Mouse (Mus musculus): ENCODE results near the gene Lgals4.
A peak's percentile ranks its signal among the peaks of the same experiment; 100 is the strongest.

The Lgals4 gene

DNA sequence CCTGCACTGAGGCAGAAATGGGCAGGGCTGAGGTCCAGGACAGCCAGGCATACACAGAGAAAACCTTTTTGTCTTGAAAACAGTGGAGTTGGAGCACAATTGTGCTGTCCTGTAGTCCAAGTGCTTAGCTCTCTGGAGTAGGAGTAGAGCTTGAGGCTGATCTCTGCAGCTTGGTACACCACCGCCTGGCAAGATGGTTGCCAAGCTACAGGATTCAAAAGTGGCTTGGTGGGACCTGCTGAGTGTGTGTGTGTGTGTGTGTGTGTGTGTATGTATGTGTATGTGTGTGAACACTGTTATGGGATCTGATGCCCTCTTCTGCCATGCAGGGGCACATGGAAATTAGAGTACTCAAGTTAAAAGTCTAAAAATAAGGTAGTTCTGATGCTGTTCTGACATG, 11.1 kb upstream of the Lgals4 start:
- DNase-seq (ENCODE audit: inconsistent ontology term), result no peak

DNA sequence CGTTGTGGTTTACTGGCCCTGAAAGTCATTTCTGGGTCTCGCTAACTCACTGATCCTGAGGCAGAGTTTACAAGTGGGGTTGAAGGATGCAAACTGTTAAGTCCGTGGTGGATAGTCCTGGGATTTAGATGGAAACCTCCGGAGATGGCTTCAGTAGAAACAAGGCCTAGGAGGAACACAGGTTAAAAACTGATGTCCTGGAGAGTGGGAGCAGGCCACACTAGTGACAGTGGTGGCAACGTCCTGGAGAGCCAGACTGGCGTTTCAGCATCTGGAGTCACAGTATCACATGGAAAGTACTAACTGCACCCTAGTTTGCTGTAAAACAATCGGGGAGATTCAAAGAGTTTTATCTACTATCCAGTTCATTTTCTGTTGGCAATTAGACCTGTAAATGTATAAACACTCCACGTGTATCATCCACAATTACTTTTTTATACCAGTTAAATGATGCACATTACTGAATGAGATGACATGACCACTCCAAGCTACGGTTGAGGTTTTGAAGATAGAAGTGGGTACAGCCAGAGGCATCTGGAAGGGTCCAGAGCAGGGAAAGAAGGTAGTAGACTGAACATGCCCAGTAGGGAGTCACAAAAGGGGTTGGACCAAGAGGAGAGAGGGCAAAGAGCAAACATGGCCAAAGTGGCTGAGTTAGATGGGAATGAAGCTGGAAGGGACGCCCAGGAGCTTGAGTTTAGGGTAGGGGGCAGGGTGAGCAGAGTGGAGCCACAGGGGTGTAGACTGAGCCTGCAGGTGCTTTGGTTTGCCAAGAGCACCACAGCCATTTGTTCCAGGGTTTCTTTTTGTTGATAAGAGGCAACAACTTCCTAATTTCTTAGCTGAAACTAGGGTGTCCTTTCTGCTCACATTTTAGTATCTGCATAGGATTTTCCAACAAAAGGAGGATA, 10.4 kb upstream of the Lgals4 start:
- no peak for DNase-seq (ENCODE audit: inconsistent ontology term)

DNA sequence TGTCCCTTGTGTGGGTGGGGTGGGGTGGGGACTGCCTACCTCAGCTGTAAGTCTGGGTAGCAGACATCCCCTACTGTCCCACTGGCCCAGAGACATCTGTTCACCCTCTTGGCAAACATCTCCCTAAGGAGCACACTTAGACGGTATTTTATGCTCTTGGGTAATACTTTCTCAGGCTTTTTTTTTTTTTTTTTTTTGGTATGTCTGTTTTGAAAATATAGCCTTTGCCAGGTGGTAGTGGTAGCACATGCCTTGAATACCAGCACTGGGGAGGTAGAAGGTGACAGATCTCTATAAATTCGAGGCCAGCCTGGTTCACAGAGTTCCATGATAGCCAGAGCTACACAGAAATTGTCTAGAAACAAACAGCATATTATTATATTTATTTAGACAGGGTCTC, 9.7 kb upstream of the Lgals4 start:
- DNase-seq (ENCODE audit: inconsistent ontology term), result no peak

- DNase-seq (ENCODE audit: inconsistent ontology term), result peak; percentile 94
These were observed 8.5 kb upstream of the Lgals4 start, which contains the start of gene Ech1 for GRCm38 (mm10) chr7:28824941-28825685. Gene Ech1, plus strand, starts transcription at chr7:28825217.

DNA sequence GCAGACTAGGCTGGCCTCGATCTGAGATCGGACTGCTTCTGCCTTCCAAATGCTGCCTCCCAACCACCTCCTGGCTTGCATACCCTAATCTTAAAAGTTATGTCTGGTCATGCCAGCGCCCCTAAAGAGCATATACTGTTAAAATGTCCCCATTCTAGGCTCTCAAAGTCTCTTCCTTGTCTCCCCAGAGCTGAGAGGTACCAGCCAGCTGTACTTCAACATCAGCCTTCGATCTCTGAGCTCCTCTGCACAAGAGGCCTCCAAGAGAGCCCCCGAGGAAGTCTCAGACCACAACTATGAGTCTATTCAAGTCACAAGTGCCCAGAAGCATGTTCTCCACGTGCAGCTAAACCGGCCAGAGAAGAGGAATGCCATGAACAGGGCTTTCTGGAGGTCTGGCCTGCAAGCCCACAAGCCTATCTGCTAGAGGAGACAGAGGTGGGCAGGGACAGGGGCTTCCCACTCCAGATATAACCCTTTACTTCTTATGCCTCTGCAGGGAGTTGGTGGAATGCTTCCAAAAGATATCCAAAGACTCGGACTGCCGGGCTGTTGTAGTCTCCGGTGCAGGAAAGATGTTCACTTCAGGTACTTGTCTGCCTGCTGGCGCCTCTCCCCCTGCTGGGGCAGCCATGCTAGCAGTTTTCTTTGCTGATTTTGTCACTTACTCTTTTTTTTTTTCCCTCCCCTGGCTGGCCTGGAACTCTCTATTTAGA, 7.8 kb upstream of the Lgals4 start:
- no peak for DNase-seq (ENCODE audit: inconsistent ontology term)

- no peak for DNase-seq (ENCODE audit: inconsistent ontology term)
These were observed 7.3 kb upstream of the Lgals4 start for GRCm38 (mm10) chr7:28826402-28826772.

GRCm38 (mm10) chr7:28827338-28827737, 6.3 kb upstream of the Lgals4 start:
- DNase-seq (ENCODE audit: inconsistent ontology term), result peak; percentile 48

DNA sequence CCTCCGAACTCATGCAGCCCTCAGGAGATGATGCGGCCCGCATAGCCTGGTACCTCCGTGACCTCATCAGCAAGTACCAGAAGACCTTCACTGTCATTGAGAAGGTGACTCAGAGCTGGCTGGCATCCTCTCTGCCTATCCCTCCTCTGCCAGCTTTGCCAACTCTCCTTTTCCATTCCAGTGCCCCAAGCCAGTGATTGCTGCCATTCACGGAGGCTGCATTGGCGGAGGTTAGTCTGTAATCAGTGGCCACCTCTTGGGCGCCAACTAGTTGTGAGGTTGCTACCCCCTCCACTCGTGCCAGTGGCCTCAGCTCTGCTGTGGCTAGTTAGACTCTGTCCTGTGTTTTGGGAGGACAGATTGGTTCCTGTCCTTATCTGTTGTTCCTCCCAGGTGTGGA, 3.8 kb upstream of the Lgals4 start:
- DNase-seq (ENCODE audit: inconsistent ontology term), result no peak

- DNase-seq (ENCODE audit: inconsistent ontology term), result no peak
These were observed 2.7 kb upstream of the Lgals4 start for GRCm38 (mm10) chr7:28830981-28831380.

DNA sequence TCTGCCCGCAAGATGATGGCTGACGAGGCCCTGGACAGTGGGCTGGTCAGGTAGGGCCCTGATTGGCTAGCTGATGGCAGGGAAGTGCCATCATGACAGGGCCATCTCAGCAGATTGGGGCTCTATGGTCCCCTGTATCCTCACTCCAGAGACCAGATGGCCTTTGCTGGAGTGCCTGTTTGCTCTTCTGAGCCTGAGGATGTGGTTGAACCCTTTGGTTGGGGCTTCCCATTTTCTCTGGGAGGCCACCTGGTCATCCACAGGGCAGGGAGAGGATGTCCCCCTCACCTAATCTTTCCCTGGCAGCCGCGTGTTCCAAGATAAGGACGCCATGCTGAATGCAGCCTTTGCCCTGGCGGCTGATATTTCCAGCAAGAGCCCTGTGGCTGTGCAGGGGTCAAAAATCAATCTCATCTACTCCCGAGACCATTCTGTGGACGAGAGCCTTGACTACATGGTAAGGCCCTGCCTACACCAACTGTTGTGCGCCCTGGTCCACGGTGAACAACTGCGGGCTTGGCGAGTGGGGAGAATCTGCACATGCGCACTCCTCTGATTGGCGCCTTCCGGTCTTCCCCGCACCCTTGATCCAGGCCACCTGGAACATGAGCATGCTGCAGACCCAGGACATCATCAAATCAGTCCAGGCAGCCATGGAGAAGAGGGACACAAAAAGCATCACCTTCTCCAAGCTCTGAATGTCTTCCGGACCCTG, 2.1 kb upstream of the Lgals4 start:
- no peak for DNase-seq (ENCODE audit: inconsistent ontology term)

DNA sequence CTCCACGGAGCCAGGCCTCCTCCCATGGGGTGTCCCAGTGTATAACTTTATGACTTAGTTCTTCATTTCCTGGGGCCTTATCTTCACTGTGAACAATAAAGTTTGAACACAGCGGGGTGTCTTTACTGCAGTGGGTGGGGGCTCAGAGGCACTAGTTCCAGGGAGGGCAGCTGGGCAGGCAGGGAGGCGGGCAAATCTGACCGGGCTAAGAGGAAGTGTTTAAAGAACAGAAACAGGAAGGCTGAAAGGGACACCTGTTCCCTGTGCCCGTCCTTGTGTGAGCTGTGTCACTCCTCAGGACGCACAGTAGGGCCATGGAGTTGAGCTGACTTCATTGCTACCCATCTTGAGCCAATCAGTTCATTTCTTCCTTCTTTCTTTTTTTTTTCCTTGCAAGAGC, 1.5 kb upstream of the Lgals4 start:
- no peak for DNase-seq (ENCODE audit: inconsistent ontology term)

- DNase-seq (ENCODE audit: inconsistent ontology term), result no peak
These were observed 3.3 kb downstream of the Lgals4 start for GRCm38 (mm10) chr7:28836936-28837335.

- DNase-seq (ENCODE audit: inconsistent ontology term), result no peak
These were observed 4.7 kb downstream of the Lgals4 start for GRCm38 (mm10) chr7:28838331-28838730.

DNA sequence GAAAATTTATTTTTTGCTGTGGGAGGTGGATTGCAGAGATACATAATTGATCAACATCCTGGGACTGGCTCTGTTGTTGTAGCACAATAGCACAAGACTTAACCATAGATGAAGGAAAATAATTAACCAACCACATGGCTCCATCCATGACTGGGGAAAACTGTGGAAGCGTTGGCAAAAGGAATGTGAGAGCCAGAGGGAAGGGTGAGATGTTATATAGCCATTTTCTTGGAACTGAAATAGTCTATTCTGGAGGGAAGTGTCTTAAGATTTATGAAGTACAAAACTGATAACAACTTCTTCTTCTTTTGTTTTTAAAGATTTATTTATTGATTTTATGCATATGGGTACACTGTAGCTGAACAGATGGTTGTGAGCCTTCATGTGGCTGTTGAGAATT, 13.6 kb downstream of the Lgals4 start:
- DNase-seq (ENCODE audit: inconsistent ontology term), result no peak

- DNase-seq (ENCODE audit: inconsistent ontology term), result peak; percentile 54
These were observed 16.1 kb downstream of the Lgals4 start for GRCm38 (mm10) chr7:28849700-28850236.

GRCm38 (mm10) chr7:28850642-28851041, 17.0 kb downstream of the Lgals4 start:
- no peak for DNase-seq (ENCODE audit: inconsistent ontology term)

DNA sequence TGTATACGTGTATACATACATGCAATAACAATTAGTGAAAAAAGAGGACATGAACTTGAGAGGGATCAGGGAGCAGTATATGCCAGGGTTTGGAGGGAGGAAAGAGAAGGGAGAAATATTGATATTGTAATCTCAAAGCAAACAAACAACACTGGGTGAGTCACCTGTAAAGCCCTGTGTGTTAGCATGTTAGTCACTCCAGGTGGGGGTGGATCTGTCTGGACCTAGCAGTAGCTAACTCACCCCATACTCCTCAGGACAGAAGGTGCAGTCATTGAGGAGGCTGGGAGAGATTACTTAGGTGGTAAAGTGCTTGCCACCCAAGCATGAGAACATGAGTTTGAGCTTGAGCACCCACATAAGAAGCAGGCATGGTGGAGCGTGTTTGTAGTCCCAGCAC, 26.3 kb downstream of the Lgals4 start:
- DNase-seq (ENCODE audit: inconsistent ontology term), result no peak

DNA sequence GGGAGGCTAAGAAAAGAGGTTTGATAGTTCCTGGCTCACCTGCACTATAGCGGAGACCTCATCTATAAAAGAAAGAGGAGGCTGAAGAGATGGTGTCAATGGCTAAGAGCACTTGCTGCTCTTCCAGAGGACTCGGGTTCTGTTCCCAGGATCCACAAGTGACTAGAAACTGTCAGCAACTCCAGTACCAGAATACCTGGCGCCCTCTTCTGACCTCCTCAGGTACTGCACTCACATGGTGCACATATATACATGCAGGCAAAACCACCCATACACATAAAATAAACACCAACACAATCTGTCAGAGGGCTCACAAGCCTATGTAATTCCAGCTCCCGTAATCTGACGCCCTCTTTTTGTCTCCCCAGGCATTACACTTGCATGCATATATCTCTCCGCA, 27.2 kb downstream of the Lgals4 start:
- no peak for DNase-seq (ENCODE audit: inconsistent ontology term)

DNA sequence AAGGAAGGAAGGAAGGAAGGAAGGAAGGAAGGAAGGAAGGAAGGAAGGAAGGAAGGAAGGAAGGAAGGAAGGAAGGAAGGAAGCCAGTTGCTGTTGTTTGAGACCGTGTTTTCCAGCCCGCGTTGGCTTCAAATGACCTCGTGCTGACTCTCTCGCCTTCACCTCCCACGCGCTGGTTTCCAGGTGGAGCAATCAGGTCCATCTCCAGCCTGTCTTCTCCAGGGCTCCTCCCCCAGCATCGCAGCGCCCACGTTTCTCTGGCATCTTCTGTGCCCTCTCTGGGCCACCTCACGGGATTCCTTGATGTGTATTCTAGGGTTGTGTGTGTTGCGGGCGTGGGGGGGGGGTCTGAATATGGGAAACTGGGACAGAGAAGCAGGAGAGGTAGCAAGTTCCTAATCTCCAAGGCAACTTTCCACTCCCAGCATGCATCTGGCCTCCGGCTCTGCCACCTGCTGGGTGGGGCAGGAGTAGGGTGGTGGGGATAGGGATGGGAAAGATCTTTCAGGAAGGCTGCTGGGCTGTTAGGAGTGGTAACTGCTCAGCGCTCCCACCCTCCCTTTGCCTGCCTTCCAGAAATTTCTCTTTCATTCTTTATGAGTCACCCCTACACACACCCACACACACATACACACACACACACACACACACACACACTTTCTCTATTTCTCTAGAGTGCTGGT, 29.3 kb downstream of the Lgals4 start:
- peak; percentile 68 for DNase-seq (ENCODE audit: inconsistent ontology term)

- DNase-seq (ENCODE audit: inconsistent ontology term), result no peak
These were observed 29.9 kb downstream of the Lgals4 start, which contains the start of gene Lgals7 for GRCm38 (mm10) chr7:28863540-28863939. Gene Lgals7, plus strand, starts transcription at chr7:28863853.

GRCm38 (mm10) chr7:28864288-28864750, 30.7 kb downstream of the Lgals4 start:
- no peak for DNase-seq (ENCODE audit: inconsistent ontology term)
